Mouse (Mus musculus) embryonic fibroblast, embryonic 13.5 days (primary cell): Measurements from ENCODE around the gene Tmcc1.

Experiments used
- CTCF ChIP-seq: IDR thresholded peaks from 2 replicates; pipeline ENCODE4 v1.5.1; 2011; ENCODE audit warnings: mild to moderate bottlenecking, control low read depth, low read length, moderate library complexity, borderline replicate concordance; ENCODE audit not compliant: insufficient read depth
- POLR2A ChIP-seq: IDR thresholded peaks from 2 replicates; pipeline ENCODE4 v1.6.1; 2011; ENCODE audit warnings: low read depth, mild to moderate bottlenecking, control low read depth, low read length, moderate library complexity

DNA sequence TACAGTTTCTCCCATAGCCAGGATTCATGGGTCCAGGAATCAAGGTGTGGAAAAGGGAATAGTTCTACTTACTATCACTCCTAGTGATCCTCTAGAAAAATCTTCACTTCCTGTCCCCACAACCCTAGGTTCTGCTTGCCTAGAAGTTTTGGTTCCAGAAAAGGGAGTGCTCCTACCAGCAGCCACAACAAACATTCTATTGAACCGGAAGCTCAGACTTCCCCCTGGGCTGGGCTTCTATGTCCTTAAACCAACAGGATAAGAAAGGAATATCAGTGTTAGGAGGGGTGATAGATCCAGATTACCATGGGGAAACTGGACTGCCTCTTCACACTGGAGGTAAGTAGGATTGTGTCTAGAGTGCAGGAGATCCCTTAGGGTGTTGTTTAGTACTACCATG, 70.4 kb downstream of the Tmcc1 start:
- TF ChIP-seq CTCF: no peak
- TF ChIP-seq POLR2A: no peak
